Mouse (Mus musculus) CH12.LX (cell line): ENCODE data around the gene Cdhr5. TPM values are rescaled to one million over a fixed set of nuclear protein-coding genes. Genes with fewer than 3 reads are reported as not detected.

Experiments used
- DNase-seq: peaks from one replicate; pipeline ENCODE4 v3.0.0-alpha.2; 2013; ENCODE audit errors: extremely low read depth
- H3K27ac ChIP-seq: 2 replicates; pipeline ENCODE4 v1.5.1; 2012; ENCODE audit warnings: low read depth, mild to moderate bottlenecking, control low read depth, moderate library complexity; ENCODE audit not compliant: insufficient read depth
- H3K27me3 ChIP-seq: replicated peaks from 2 replicates; pipeline ENCODE3; 2012; ENCODE audit warnings: inconsistent platforms
- H3K36me3 ChIP-seq, 2 experiments: replicated peaks in 1 of 2; 2 replicates each; pipeline versions ENCODE3 to v1.6.1; 2012; ENCODE audit warnings: inconsistent platforms in 1 of 2, low read length in 1 of 2, mild to moderate bottlenecking in 1 of 2, mixed read lengths in 1 of 2, moderate library complexity in 1 of 2; ENCODE audit not compliant: control insufficient read depth in 1 of 2, insufficient read depth in 1 of 2
- H3K4me1 ChIP-seq, 2 experiments: 2 replicates each; pipeline ENCODE4 v1.6.1; 2012; ENCODE audit warnings: inconsistent platforms in 1 of 2, moderate library complexity in 1 of 2; ENCODE audit not compliant: insufficient read depth in 2 of 2, control insufficient read depth in 1 of 2
- H3K4me2 ChIP-seq: 2 replicates; pipeline ENCODE4 v1.6.1; 2012; ENCODE audit warnings: low read depth, mild to moderate bottlenecking, control low read depth; ENCODE audit not compliant: poor library complexity, insufficient read depth, severe bottlenecking
- H3K4me3 ChIP-seq, 3 experiments: fragments of 150-350 bp in 1 of 3; sonication (generic) in 1 of 3; replicated peaks in 1 of 3; 2 replicates each; pipeline versions ENCODE3 to v1.5.1; 2011 to 2012; ENCODE audit warnings: low read depth in 2 of 3, low read length in 2 of 3, mild to moderate bottlenecking in 2 of 3, moderate library complexity in 2 of 3, control low read depth in 1 of 3, improper control_type of control experiment in 1 of 3, inconsistent platforms in 1 of 3, mixed read lengths in 1 of 3; ENCODE audit not compliant: poor library complexity in 1 of 3
- H3K79me2 ChIP-seq: replicated peaks from 2 replicates; pipeline ENCODE4 v1.6.1; 2012; ENCODE audit warnings: mild to moderate bottlenecking, moderate library complexity; ENCODE audit not compliant: control insufficient read depth, poor library complexity, insufficient read depth, severe bottlenecking; ENCODE audit errors: extremely low read depth
- H3K9ac ChIP-seq: 2 replicates; pipeline ENCODE4 v1.6.1; 2012; ENCODE audit warnings: low read depth, mild to moderate bottlenecking, control low read depth, moderate library complexity; ENCODE audit not compliant: insufficient read depth
- H3K9me3 ChIP-seq: replicated peaks from 2 replicates; pipeline ENCODE3; 2012; ENCODE audit warnings: low read length, inconsistent platforms, mixed read lengths
- CTCF ChIP-seq, 2 experiments: IDR thresholded peaks in 1 of 2; conservative IDR thresholded peaks in 1 of 2; 2 replicates each; pipeline ENCODE4 v1.5.1; 2011 to 2012; ENCODE audit warnings: low read depth in 2 of 2, low read length in 2 of 2, improper control_type of control experiment in 1 of 2, inconsistent platforms in 1 of 2, mild to moderate bottlenecking in 1 of 2, moderate library complexity in 1 of 2
- HCFC1 ChIP-seq: IDR thresholded peaks from 2 replicates; pipeline ENCODE4 v1.6.1; 2012; ENCODE audit warnings: low read depth, mild to moderate bottlenecking, inconsistent platforms, low read length, improper control_type of control experiment
- IRF4 ChIP-seq: IDR thresholded peaks from 2 replicates; pipeline ENCODE4 v1.6.1; 2014; ENCODE audit warnings: low read depth, mild to moderate bottlenecking, inconsistent platforms, low read length, improper control_type of control experiment
- MXI1 ChIP-seq: IDR thresholded peaks from 2 replicates; pipeline ENCODE4 v1.6.1; 2011; ENCODE audit warnings: mild to moderate bottlenecking, low read depth, low read length, improper control_type of control experiment
- USF1 ChIP-seq: IDR thresholded peaks from 2 replicates; pipeline ENCODE4 v1.6.1; 2014; ENCODE audit warnings: low read depth, mild to moderate bottlenecking, inconsistent platforms, low read length, improper control_type of control experiment
- dilution Hi-C: fragments of 300-500 bp; cut with MboI; formaldehyde crosslinking; loops from 2 replicates; pipeline ENCODE4 v1.14.3; 2020; ENCODE audit warnings: low sequenced_read_pairs; ENCODE audit not compliant: extremely low pct_unique_long_range_greater_than_20kb, extremely low pct_ligation_motif_present
- in situ Hi-C: fragments of 300-500 bp; cut with MboI; formaldehyde crosslinking; loops from 3 replicates; pipeline ENCODE4 v1.14.3; 2019; ENCODE audit warnings: low sequenced_read_pairs, low pct_ligation_motif_present, low pct_unique_long_range_greater_than_20kb, mixed read lengths
- polyA plus RNA-seq: library from polyadenylated mRNA; unstranded; fragments of >175 nt; gene quantifications from 2 replicates; pipeline ENCODE4 v1.2.1, GENCODE M21; 2012; ENCODE audit warnings: low read depth; ENCODE audit not compliant: insufficient read length
- total RNA-seq, 2 experiments: library from RNA; depleted of rRNA; stranded (reverse); fragments of 300-350 nt in 1 of 2; fragments of >200 nt in 1 of 2; gene quantifications; 2 replicates each; pipeline ENCODE4 v1.2.3; 2012 to 2014

The Cdhr5 gene
- total and polyA plus RNA-seq, 3 experiments: 0.35 to 3.9 (median 1.9) TPM

- no peak overlapping the region for H3K4me2 ChIP-seq
- H3K4me3 ChIP-seq: peak overlapping the region in 1 of 3 experiments; percentile 83
- no peak overlapping the region for H3K27ac ChIP-seq
- H3K9ac ChIP-seq: no peak overlapping the region
- H3K4me1 ChIP-seq: peaks cover 19 to 53% of the 10 kb centered on the region in 2 experiments
- no peak for TF ChIP-seq IRF4
- TF ChIP-seq, all 38 proteins: peak for 0
- dilution Hi-C loops (no loop called here), in situ Hi-C loops (no loop called here)
- H3K27me3 ChIP-seq: peaks cover 15% of the 10 kb centered on the region
- no peaks in the 10 kb centered on the region for H3K9me3 ChIP-seq
- H3K36me3 ChIP-seq: peaks cover 0 to 28% of the 10 kb centered on the region in 2 experiments
- DNase-seq: no peak
- no peaks in the 10 kb centered on the region for H3K79me2 ChIP-seq
Observed at GRCm38 (mm10) chr7:141220377-141220776, 56.2 kb downstream of the Cdhr5 start.

DNA sequence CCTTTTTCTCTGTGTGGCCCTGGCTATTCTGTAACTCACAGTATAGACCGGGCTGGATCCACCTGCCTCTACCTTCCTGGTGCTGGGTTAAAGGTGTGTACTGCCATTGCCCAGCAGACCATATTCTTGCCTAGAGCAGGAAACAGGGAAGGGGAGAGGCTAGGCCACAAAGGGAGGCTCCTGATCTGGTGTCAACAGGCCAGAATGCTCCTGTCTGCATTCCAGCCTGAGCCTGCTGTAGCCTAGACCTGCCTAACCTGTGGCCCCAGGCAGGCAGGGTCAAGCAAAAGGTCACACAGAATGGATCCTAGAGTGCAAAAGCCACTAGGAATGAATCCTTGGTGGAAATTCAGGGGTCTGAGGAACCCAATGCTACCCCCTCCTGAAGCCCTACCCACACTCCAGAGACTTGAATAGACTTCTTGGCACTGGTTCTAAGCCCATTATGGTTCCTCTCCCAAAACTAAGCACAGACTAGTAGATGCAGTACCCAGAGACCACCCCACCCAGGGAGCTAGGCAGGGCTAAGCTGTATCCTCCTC lies 57.0 kb downstream of the Cdhr5 start:
- Histone ChIP-seq H3K9me3 (no peaks in the 10 kb centered on the region), H3K4me3 (no peak overlapping the region), H3K27ac (no peak overlapping the region), H3K27me3 (peaks cover 8% of the 10 kb centered on the region), H3K4me1 (peaks cover 23 to 59% of the 10 kb centered on the region in 2 experiments), H3K79me2 (no peaks in the 10 kb centered on the region), H3K36me3 (peaks cover 0 to 28% of the 10 kb centered on the region in 2 experiments), H3K9ac (no peak overlapping the region), H3K4me2 (no peak overlapping the region)
- no peak for TF ChIP-seq CTCF (conservative IDR thresholded peaks at IDR 0.05 in 1 of 2, IDR thresholded peaks at IDR 0.05 in 1 of 2; ENCODE audit: low read depth in 2 of 2, low read length in 2 of 2)
- no peak for TF ChIP-seq HCFC1
- TF ChIP-seq MXI1: no peak
- no peak for TF ChIP-seq USF1
- no peak for DNase-seq
- in situ Hi-C loops: no loop called here
- dilution Hi-C loops: no loop called here

Other genes with a start within 250 kb of the Cdhr5 start
Only the 20 nearest of the 29 such genes appear.
- 0.04 TPM in 2 replicates for gene Ano9, start 159.0 kb downstream of the Cdhr5 start, total RNA-seq (2012; rRNA removed)
- gene Ano9, start 159.0 kb downstream of the Cdhr5 start, total RNA-seq (2014; rRNA removed): not detected in 2 replicates
- not detected in 2 replicates for gene Ano9, start 159.0 kb downstream of the Cdhr5 start, polyA plus RNA-seq
- 10.6 and 12.0 TPM in 2 replicates for gene Ptdss2, start 154.4 kb downstream of the Cdhr5 start, total RNA-seq (2012; rRNA removed)
- gene Ptdss2, start 154.4 kb downstream of the Cdhr5 start, total RNA-seq (2014; rRNA removed): 2.5 and 2.9 TPM in 2 replicates
- 22.9 and 33.5 TPM in 2 replicates for gene Ptdss2, start 154.4 kb downstream of the Cdhr5 start, polyA plus RNA-seq
- 133 and 137 TPM in 2 replicates for gene Rnh1, start 103.9 kb downstream of the Cdhr5 start, total RNA-seq (2012; rRNA removed)
- 84.7 and 91.0 TPM in 2 replicates for gene Rnh1, start 103.9 kb downstream of the Cdhr5 start, total RNA-seq (2014; rRNA removed)
- 95.5 and 103 TPM in 2 replicates for gene Rnh1, start 103.9 kb downstream of the Cdhr5 start, polyA plus RNA-seq
- 82.0 and 106 TPM in 2 replicates for gene Hras, start 82.8 kb downstream of the Cdhr5 start, total RNA-seq (2012; rRNA removed)
- 43.6 and 48.9 TPM in 2 replicates for gene Hras, start 82.8 kb downstream of the Cdhr5 start, total RNA-seq (2014; rRNA removed)
- gene Hras, start 82.8 kb downstream of the Cdhr5 start, polyA plus RNA-seq: 71.3 and 86.3 TPM in 2 replicates
- gene Lrrc56, start 82.6 kb downstream of the Cdhr5 start, total RNA-seq (2012; rRNA removed): 0.92 and 0.93 TPM in 2 replicates
- 0.46 and 0.89 TPM in 2 replicates for gene Lrrc56, start 82.6 kb downstream of the Cdhr5 start, total RNA-seq (2014; rRNA removed)
- 1.0 and 1.4 TPM in 2 replicates for gene Lrrc56, start 82.6 kb downstream of the Cdhr5 start, polyA plus RNA-seq
- 0.50 and 1.1 TPM in 2 replicates for gene Lmntd2, start 62.7 kb downstream of the Cdhr5 start, total RNA-seq (2012; rRNA removed)
- 0.55 and 0.97 TPM in 2 replicates for gene Lmntd2, start 62.7 kb downstream of the Cdhr5 start, total RNA-seq (2014; rRNA removed)
- 0.85 and 0.89 TPM in 2 replicates for gene Lmntd2, start 62.7 kb downstream of the Cdhr5 start, polyA plus RNA-seq
- gene Rassf7, start 60.9 kb downstream of the Cdhr5 start, total RNA-seq (2012; rRNA removed): 9.4 and 11.6 TPM in 2 replicates
- gene Rassf7, start 60.9 kb downstream of the Cdhr5 start, total RNA-seq (2014; rRNA removed): 6.7 and 8.1 TPM in 2 replicates
- 4.1 and 4.6 TPM in 2 replicates for gene Rassf7, start 60.9 kb downstream of the Cdhr5 start, polyA plus RNA-seq
- 51.7 and 52.5 TPM in 2 replicates for gene Phrf1, start 48.0 kb downstream of the Cdhr5 start, total RNA-seq (2012; rRNA removed)
- 21.8 and 22.4 TPM in 2 replicates for gene Phrf1, start 48.0 kb downstream of the Cdhr5 start, total RNA-seq (2014; rRNA removed)
- gene Phrf1, start 48.0 kb downstream of the Cdhr5 start, polyA plus RNA-seq: 59.2 and 67.0 TPM in 2 replicates
- 11.2 and 26.2 TPM in 2 replicates for gene Irf7, start 10.3 kb downstream of the Cdhr5 start, total RNA-seq (2012; rRNA removed)
- gene Irf7, start 10.3 kb downstream of the Cdhr5 start, total RNA-seq (2014; rRNA removed): 10.1 and 10.5 TPM in 2 replicates
- gene Irf7, start 10.3 kb downstream of the Cdhr5 start, polyA plus RNA-seq: 6.5 and 7.7 TPM in 2 replicates
- not detected in 2 replicates for gene Sct, start 2.3 kb upstream of the Cdhr5 start, total RNA-seq (2012; rRNA removed)
- gene Sct, start 2.3 kb upstream of the Cdhr5 start, total RNA-seq (2014; rRNA removed): not detected in 2 replicates
- 0.49 TPM in 1 of 2 replicates, not detected in the other for gene Sct, start 2.3 kb upstream of the Cdhr5 start, polyA plus RNA-seq
- not detected in 2 replicates for gene Drd4, start 15.2 kb upstream of the Cdhr5 start, total RNA-seq (2012; rRNA removed)
- not detected in 2 replicates for gene Drd4, start 15.2 kb upstream of the Cdhr5 start, total RNA-seq (2014; rRNA removed)
- gene Drd4, start 15.2 kb upstream of the Cdhr5 start, polyA plus RNA-seq: not detected in 2 replicates
- 10.0 and 10.7 TPM in 2 replicates for gene Deaf1, start 50.9 kb upstream of the Cdhr5 start, total RNA-seq (2012; rRNA removed)
- 3.5 and 5.7 TPM in 2 replicates for gene Deaf1, start 50.9 kb upstream of the Cdhr5 start, total RNA-seq (2014; rRNA removed)
- 31.6 and 37.7 TPM in 2 replicates for gene Deaf1, start 50.9 kb upstream of the Cdhr5 start, polyA plus RNA-seq
- 7.4 and 8.5 TPM in 2 replicates for gene Tmem80, start 51.0 kb upstream of the Cdhr5 start, total RNA-seq (2012; rRNA removed)
- gene Tmem80, start 51.0 kb upstream of the Cdhr5 start, total RNA-seq (2014; rRNA removed): 6.4 and 8.3 TPM in 2 replicates
- gene Tmem80, start 51.0 kb upstream of the Cdhr5 start, polyA plus RNA-seq: 8.2 and 9.9 TPM in 2 replicates
- gene Eps8l2, start 62.1 kb upstream of the Cdhr5 start, total RNA-seq (2012; rRNA removed): 0.50 and 1.1 TPM in 2 replicates
- not detected in 2 replicates for gene Eps8l2, start 62.1 kb upstream of the Cdhr5 start, total RNA-seq (2014; rRNA removed)
- gene Eps8l2, start 62.1 kb upstream of the Cdhr5 start, polyA plus RNA-seq: 0.51 and 0.91 TPM in 2 replicates
- 188 and 205 TPM in 2 replicates for gene Taldo1, start 115.4 kb upstream of the Cdhr5 start, total RNA-seq (2012; rRNA removed)
- gene Taldo1, start 115.4 kb upstream of the Cdhr5 start, total RNA-seq (2014; rRNA removed): 228 and 237 TPM in 2 replicates
- gene Taldo1, start 115.4 kb upstream of the Cdhr5 start, polyA plus RNA-seq: 124 and 129 TPM in 2 replicates
- 23.9 and 29.6 TPM in 2 replicates for gene Gatd1, start 137.3 kb upstream of the Cdhr5 start, total RNA-seq (2012; rRNA removed)
- gene Gatd1, start 137.3 kb upstream of the Cdhr5 start, total RNA-seq (2014; rRNA removed): 26.4 and 31.4 TPM in 2 replicates
- gene Gatd1, start 137.3 kb upstream of the Cdhr5 start, polyA plus RNA-seq: 17.6 and 21.2 TPM in 2 replicates
- gene Cend1, start 152.7 kb upstream of the Cdhr5 start, total RNA-seq (2012; rRNA removed): not detected in 2 replicates
- not detected in 2 replicates for gene Cend1, start 152.7 kb upstream of the Cdhr5 start, total RNA-seq (2014; rRNA removed)
- gene Cend1, start 152.7 kb upstream of the Cdhr5 start, polyA plus RNA-seq: not detected in 2 replicates
- gene Slc25a22, start 161.1 kb upstream of the Cdhr5 start, total RNA-seq (2012; rRNA removed): 16.1 and 20.8 TPM in 2 replicates
- 6.1 and 6.5 TPM in 2 replicates for gene Slc25a22, start 161.1 kb upstream of the Cdhr5 start, total RNA-seq (2014; rRNA removed)
- gene Slc25a22, start 161.1 kb upstream of the Cdhr5 start, polyA plus RNA-seq: 31.5 and 32.1 TPM in 2 replicates
- 7.8 and 9.6 TPM in 2 replicates for gene Pidd1, start 167.2 kb upstream of the Cdhr5 start, total RNA-seq (2012; rRNA removed)
- gene Pidd1, start 167.2 kb upstream of the Cdhr5 start, total RNA-seq (2014; rRNA removed): 5.1 and 5.8 TPM in 2 replicates
- gene Pidd1, start 167.2 kb upstream of the Cdhr5 start, polyA plus RNA-seq: 21.4 and 24.9 TPM in 2 replicates
- gene Rplp2, start 170.6 kb upstream of the Cdhr5 start, total RNA-seq (2012; rRNA removed): 3,147 and 3,416 TPM in 2 replicates
- 791 and 892 TPM in 2 replicates for gene Rplp2, start 170.6 kb upstream of the Cdhr5 start, total RNA-seq (2014; rRNA removed)
- gene Rplp2, start 170.6 kb upstream of the Cdhr5 start, polyA plus RNA-seq: 2,025 and 2,969 TPM in 2 replicates